Mouse (Mus musculus) olfactory bulb, adult 2 months (tissue): ENCODE measurements at regions not wholly inside any gene's neighbourhood (a gene's known extent, or its start where the extent isn't known, plus 50 kb on each side); places are given as distances from the start of the nearest gene placed in this dataset.

Source experiments
- CTCF ChIP-seq: fragments of 200-500 bp; IDR thresholded peaks from 2 replicates; pipeline ENCODE4 v1.5.1; 2012; ENCODE audit warnings: low read depth, mild to moderate bottlenecking, low read length, moderate library complexity; ENCODE audit not compliant: insufficient read depth
- POLR2A ChIP-seq: fragments of 200-500 bp; IDR thresholded peaks from 2 replicates; pipeline ENCODE4 v1.6.1; 2012; ENCODE audit warnings: mild to moderate bottlenecking, low read depth, low read length, moderate library complexity; ENCODE audit not compliant: insufficient read depth

GRCm38 (mm10) chr9:122667646-122667981 is 79.5 kb upstream of the Topaz1 start:
- TF ChIP-seq POLR2A, result no peak
- TF ChIP-seq CTCF, result no peak
